Mouse (Mus musculus) natural killer cell, adult 2 months (primary cell): ENCODE data around the gene Pde1b.

ENCODE experiments used
- DNase-seq, 2 experiments: peaks; one replicate each; pipeline ENCODE4 v3.0.0; 2022; ENCODE audit warnings: low spot score in 2 of 2

Gene Pde1b

GRCm38 (mm10) chr15:103551053-103551452 lies 48.2 kb downstream of the Pde1b start:
- no peak for DNase-seq

- no peak for DNase-seq
Observed at GRCm38 (mm10) chr15:103552096-103552690, 49.4 kb downstream of the Pde1b start.

GRCm38 (mm10) chr15:103564981-103565380 lies 62.1 kb downstream of the Pde1b start, which contains the start of gene Glycam1:
Glycam1 (minus strand) TSS chr15:103565081.
- no peak for DNase-seq
